Mouse (Mus musculus) lung, postnatal 4 days (tissue): Measurements from ENCODE around the gene Lemd1.
"Not testable (repeated sequence)": the region's sequence is repeated elsewhere in the genome, so short reads cannot be mapped to it uniquely, and the experiment has no call there.

Source experiments
- DNase-seq, 2 experiments: peaks; one replicate each; pipeline ENCODE4 v3.0.0; 2021

The Lemd1 gene

DNA sequence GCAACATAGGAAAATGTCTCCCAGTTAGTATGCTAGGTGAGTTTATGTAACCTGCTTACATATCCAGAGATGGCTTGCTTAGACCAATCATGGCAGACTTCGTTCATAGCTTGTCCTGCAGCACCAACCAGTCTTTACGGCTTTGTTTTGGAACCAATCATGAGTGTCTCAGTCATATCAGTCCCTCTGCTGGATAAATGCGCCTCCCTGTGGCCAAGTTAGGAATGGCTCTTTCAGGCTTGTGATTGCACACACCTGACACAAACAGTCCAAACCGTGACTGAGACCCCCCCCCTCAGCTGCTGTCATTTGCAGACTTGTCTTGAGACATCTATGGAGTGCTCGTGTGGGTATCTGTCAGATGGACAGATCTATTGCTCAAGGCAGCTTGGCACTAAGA, 69.8 kb downstream of the Lemd1 start:
- DNase-seq = peak in 1 of 2 experiments; percentile 45

DNA sequence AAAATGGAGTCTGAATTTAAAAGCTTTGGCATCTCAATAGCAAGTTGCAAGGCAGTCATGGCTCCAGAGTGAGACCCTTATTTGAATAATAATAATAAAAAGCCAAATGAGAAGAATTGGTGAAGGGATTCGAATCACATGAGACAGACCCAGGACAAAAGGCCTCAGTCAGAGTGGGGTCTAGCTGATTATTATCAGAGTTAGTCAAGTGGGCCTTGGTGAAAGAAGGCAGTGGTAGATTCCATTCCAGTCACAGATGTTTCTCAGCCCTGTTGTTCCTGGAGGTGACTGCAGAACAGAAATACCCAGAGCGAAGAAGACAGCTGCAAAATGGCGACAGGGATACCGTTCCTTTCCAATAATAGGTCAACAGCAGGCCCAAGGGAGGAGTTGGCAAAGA, 72.4 kb downstream of the Lemd1 start:
- DNase-seq = no peak

- DNase-seq = no peak
Measured at GRCm38 (mm10) chr1:132264577-132264976, 73.3 kb downstream of the Lemd1 start.

GRCm38 (mm10) chr1:132265211-132265859, 74.1 kb downstream of the Lemd1 start:
- peak; percentile 24 to 33 for DNase-seq

DNA sequence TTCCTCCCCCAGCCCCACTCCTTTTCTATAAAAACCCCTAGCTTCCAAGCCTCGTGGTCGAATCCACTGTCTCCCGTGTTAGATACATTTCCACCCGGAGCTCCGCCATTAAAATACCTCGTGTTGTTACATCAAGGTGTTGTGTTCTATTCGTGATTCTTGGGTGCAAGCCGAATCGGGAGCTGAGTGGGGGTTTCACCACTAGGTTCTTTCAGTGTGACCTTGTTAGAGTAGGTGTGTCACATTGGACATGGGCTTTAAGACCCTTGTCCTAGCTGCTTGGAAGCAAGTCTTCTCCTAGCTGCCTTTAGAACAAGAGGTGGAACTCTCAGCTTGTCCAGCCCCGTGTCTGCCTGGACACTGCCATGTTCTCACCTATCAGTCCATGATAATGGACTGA, 74.7 kb downstream of the Lemd1 start:
- DNase-seq = no peak

- peak; percentile 57 to 75 for DNase-seq
Measured at GRCm38 (mm10) chr1:132266791-132267557, 75.7 kb downstream of the Lemd1 start.

GRCm38 (mm10) chr1:132267959-132268358, 76.7 kb downstream of the Lemd1 start:
- DNase-seq = no peak

DNA sequence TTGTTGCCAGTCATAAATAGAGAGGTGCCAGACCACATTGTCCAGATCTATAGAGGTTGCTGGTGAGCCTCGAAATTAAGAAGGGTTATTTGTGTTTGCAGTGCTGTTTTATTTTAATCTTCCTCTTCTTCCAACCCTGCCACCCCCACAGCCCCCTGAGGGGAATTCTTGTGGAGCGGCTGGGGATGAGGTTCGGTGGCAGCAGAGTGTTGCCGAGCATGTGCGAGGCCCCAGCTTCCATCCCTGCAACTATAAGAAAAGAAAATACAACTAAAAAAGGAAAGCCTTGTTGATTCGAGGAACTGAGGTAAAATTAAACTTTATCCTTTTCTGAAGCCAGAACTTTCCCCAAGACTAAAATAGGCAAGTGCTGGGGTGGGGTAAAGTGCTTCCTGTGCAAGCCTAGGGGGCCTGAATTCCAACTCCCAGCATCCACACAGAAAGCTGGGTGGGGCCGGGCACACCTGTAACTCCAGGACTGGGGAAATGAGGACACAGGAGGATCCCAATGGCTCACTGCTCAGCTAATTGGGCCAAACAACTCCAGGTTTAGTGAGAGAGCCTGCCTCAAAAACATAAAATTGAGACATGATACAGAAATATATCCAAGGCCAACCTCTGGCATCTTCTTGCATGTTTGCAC, 77.3 kb downstream of the Lemd1 start:
- no peak for DNase-seq

DNA sequence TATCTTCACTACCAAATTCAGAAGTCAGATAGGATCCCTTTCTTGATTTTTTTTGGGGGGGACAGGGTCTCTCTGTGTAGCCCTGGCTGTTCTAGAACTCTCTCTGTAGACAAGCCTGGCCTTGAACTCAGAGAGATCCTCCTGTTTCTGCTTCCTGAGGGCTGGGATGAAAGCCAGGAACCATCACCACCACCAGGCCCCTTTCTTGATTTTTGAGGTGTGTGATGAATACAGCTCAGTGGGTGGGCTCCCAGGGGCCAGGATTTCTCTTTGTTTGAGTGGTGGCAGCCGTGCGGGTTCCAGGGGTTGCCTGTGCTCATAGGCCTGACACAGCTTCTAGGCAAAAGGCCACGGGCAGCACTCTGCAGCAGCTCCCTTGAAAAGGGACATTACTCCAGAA, 80.0 kb downstream of the Lemd1 start:
- no peak for DNase-seq

GRCm38 (mm10) chr1:132276694-132277093, 85.5 kb downstream of the Lemd1 start:
- DNase-seq = no peak

- no peak for DNase-seq
Measured at GRCm38 (mm10) chr1:132277124-132277523, 85.9 kb downstream of the Lemd1 start.

DNA sequence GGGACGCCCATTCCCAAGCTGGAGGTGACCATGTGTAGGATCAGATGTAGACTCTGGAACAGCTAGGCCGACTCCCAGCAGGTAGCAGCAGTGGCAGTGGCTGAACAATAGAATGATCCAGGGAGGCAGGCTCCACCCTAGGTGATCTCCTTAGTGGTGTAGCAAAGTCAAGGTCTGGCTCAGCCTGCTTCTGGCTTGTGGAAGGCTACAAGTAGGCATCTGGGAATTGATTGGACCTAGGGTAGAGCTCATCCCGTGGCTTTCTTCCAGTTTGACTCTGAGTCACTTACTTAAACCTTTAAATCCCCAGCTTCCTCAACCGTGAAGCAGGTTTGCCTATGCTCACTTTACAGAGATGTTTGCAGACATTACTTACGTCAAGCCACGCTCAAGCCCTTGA, 89.4 kb downstream of the Lemd1 start:
- DNase-seq = not testable (repeated sequence)

DNA sequence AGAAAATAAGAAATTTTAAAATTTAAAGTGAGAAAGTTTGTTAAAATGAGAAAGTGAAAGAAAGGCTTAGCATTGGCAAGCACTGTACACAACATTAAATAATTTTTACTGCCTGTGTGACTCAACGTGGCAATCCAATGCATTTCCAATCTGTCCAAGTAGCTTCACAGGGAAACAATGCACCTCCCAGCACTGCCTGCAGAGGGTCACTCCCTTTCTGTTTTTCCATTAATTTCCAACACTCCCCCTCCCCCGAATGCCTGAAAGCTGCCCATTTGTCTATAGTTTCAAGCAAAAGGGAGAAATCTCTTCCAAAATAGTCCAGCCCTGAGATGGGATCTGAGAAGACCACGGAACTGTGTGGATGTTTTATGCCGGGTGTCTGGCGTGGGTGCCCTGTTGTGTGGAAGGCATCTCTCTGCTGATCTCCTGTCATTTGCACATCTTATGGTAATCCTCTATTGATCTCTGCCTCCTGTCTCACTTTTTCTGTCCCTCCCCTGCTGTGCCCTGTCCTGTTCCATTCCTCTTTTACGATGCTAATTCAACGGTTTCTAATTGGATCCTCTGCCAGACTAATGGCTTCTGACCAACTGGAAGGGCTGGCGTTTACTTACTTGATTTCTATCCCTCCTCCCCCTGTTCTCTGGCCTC, 90.4 kb downstream of the Lemd1 start:
- DNase-seq = no peak

GRCm38 (mm10) chr1:132282177-132282536, 90.9 kb downstream of the Lemd1 start:
- no peak for DNase-seq

DNA sequence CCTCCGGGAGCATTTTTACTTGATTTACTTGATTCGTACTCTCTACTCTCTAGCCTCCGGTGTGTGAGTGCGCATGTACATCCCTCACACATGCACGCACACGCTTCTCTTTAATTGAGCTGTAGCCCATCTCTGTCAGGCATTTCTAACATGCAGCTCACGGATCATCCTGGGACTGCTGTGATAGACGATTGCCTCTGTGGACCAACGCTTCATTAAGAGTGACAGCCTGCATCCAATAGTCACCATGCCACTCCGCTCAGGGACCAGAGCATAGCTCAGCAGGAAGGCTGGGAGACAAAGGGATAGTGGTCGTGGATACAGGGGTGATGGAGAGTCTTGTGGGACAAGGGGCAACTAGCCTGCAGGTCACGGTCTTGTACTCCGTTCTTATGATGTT, 91.8 kb downstream of the Lemd1 start:
- DNase-seq = no peak

- DNase-seq = no peak
Measured at GRCm38 (mm10) chr1:132286735-132287134, 95.5 kb downstream of the Lemd1 start.

DNA sequence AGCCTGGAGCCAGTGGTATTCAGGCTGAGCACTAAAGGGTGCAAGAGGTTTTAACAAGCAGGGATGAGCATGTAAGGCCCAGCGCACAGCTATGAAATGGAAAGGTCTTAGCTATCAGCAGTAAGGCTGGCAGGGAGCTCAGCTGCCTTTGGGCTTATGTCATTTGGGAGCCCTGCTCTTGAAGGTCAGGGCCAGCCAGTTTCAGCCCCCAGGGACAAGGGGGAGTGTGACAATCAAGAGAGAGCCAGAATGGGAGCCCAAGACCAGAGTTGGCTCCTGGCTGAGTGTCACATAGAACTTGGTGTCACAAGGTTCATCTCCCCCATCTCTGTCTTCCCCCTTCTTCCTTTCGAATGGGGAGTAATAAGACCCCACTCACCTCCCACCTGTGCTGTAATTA, 96.2 kb downstream of the Lemd1 start:
- no peak for DNase-seq

GRCm38 (mm10) chr1:132287991-132288451, 96.8 kb downstream of the Lemd1 start:
- peak; percentile 39 to 45 for DNase-seq

DNA sequence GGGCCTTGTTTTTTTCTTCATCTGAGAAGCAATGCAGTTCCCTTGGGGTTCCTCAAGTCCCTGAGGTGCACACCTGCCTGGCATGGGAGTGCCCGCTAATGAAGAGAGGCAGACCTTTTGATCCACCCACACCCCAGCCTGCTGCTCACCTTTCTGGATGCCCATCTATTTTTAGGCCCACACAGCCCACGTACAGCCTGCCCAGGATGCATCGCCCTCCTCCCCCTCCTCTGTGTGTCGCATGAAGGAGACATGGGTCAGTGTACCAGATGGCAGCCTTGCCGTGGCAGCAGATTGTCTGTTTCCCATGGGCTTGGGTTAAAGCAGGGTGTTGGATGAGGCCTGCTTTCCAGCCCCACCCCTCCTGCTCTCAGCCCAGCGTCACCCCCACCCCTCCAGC, 98.7 kb downstream of the Lemd1 start:
- peak in 1 of 2 experiments; percentile 48 for DNase-seq

DNA sequence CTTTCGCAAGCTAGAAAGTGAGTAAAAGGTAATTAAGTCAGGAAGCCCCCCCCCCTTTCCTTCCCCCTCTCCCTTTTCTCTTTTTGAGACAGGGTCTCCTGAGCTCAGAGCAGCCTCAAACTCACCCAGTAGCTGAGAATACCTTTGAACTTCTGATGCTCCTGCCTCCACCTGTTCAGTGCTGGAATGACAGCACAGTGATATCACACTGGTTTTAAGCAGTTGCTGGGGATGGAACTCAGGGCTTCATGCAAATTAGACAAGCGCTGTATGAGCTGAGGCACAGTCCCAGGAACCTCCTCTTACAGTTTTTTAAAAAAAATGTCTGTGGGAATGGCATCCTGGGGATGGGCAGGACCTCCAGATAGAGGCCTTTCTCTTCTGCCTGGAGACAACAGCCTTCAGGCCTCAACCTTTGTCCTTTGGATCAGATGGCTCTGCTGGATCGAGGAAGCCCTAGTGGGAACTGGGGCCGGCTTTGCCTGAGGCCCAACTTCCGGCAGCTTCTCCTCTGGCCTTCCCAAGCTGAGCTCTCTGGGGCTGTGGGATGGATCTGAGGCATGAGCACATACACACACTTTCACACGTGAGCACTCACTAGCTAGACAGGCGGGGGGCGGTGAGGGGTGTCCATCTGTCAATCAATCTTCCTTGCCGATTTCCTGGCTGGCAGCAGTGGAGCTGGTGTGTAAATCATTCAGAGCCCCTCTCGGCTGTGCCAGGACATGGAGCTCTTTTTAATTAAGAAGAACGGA, 99.9 kb downstream of the Lemd1 start:
- DNase-seq = peak in 1 of 2 experiments; percentile 46

GRCm38 (mm10) chr1:132291706-132292105, 100.5 kb downstream of the Lemd1 start:
- DNase-seq = no peak

DNA sequence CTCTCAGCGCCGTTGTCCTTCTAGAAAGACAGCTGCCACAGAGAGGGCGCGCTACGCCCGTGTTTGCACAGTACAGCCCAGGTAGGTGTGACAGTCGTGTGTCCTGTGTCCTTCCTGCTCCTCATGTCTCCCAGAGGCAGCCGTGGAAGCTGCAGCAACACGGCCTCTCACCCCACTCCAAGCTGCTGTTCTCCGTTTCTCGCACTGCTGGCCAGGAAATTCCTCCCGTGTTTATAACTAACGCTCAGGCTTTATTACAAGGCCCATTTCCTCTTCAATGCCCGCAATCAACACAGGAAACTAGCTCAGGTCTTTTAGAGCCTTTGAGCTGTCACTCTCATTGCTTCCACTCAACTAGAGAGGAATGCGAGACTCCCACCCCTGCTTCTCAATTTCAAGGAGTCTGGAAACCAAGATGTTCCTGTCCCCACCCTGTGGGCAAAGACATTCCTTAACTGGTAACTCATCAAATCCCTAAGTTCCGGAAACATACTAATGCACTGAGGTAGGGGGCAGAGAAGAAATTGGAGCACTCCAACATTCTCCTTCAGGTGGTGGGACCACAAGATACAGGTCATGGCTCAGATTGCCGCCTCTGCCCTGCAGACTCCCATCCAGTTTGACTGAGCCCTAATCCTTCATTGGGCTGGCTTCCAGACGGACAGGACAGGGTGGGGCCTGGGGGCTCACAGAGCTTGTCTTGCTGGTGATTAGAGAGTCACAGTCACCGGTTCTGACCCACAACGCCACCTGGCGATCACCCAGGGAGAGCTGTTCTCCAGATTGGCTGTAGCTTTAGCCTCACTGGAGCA, 101.3 kb downstream of the Lemd1 start:
- peak; percentile 73 to 75 for DNase-seq
